Comparison of ENCODE assay signal across 8 mouse cellular contexts in the genomic region with DNA sequence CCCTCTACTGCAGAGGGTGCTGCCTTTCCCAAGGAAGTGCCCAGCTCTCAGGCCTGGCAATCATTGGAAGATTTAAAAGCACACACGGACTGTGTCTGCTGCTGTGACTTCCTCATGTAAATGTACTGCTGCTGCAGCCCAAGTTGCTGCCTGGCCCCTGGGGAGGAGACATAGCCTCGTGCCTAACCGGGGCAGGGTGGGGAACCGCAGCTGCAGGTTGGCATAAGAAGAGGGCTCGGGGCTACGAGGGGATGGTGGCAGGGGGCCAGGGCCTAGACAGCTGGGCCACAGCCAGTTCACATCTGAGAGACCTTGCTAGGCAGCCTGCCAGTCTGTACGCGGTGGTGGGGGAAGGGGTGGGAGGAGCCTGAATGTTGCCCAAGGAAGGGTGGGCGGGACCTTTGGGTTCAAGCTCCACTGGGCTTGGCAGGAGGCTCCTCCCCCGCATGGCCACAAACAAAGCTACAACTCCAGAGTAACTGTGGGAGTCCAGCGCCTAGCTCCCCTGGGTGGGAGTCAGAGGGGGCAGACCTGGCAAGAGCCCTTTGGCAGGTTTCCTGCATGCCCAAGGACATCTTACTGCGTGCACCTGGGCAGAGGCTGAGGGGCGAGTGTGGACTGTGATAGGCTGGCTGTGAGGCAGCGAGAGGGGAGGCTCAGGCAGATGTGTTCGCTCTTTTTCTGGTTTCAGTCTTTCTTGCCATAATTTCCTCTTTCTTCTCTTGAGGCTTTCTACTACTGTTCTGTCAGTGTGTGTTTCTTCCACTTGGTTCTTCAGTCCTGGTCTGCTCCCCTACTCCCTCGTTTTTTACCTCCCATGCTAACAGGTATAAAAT. TPM values are rescaled to one million over a fixed set of nuclear protein-coding genes. Genes with fewer than 3 reads are reported as not detected.
DNase-seq lines count a peak whose midpoint lies in the region; ATAC-seq and TF ChIP-seq lines count a peak whose summit lies in the region.

No protein-coding gene starts in this region.

- peaks cover 8% of the 10 kb centered on the region for H3K4me1 ChIP-seq in ES-Bruce4 (ENCODE audit: control insufficient read depth, insufficient read depth, low read length)
- H3K4me1 ChIP-seq in bone marrow, adult 2 months (ENCODE audit: control insufficient read depth, insufficient read depth, low read length), result peaks cover 24% of the 10 kb centered on the region
- H3K4me1 ChIP-seq in forebrain, embryonic 16.5 days (replicated peaks; ENCODE audit: control insufficient read depth, insufficient read depth, low read length), result peaks cover 59% of the 10 kb centered on the region
- peaks cover 28% of the 10 kb centered on the region for H3K4me1 ChIP-seq in hindbrain, embryonic 11.5 days (replicated peaks; ENCODE audit: control insufficient read depth, insufficient read depth, low read length)

- peak overlapping the region; percentile 31; the same call in 1 of the 2 replicates for H3K9ac ChIP-seq in ES-Bruce4 (ENCODE audit: low read depth, poor library complexity, severe bottlenecking)
- H3K9ac ChIP-seq in forebrain, embryonic 16.5 days (replicated peaks; ENCODE audit: low read depth, low read length), result no peak overlapping the region; the same call in 1 of the 2 replicates
- H3K9ac ChIP-seq in hindbrain, embryonic 11.5 days (ENCODE audit: low read depth, low read length), result peak overlapping the region; percentile 38; the same call in 1 of the 2 replicates

- ATAC-seq in forebrain, embryonic 16.5 days, result peak; percentile 85
- ATAC-seq in hindbrain, embryonic 11.5 days (ENCODE audit: low FRiP score), result peak; percentile 89
- peak; percentile 83 for ATAC-seq in megakaryocyte, adult 5-6 weeks (ENCODE audit: poor library complexity, severe bottlenecking)

- TF ChIP-seq CTCF in ES-Bruce4 (IDR thresholded peaks at IDR 0.05; ENCODE audit: low read depth, low read length), result no peak
- peak; percentile 26; the same call in 1 of the 2 replicates for TF ChIP-seq CTCF in bone marrow, adult 2 months (IDR thresholded peaks at IDR 0.05; ENCODE audit: control insufficient read depth, insufficient read depth, low read length)
- no peak for TF ChIP-seq CTCF in left cerebral cortex, adult 2 months (IDR thresholded peaks at IDR 0.05)

- peak; percentile 46; the same call in 1 of the 2 replicates for TF ChIP-seq EP300 in ES-Bruce4 (IDR thresholded peaks at IDR 0.05; ENCODE audit: insufficient read depth, low read depth, low read length)

- peak; percentile 88 for DNase-seq in hindbrain, embryonic 11.5 days (ENCODE audit: low spot score)
- peak; percentile 52 to 62 for DNase-seq in left cerebral cortex, adult 2 months (ENCODE audit: extremely low spot score in 1 of 2, low spot score in 2 of 2)
- DNase-seq in right cerebral cortex, adult 2 months (ENCODE audit: low spot score in 2 of 2), result peak; percentile 46 to 63
- peak; percentile 50 for DNase-seq in urinary bladder, postnatal 10 days (ENCODE audit: low spot score)

- WGBS in bone marrow, adult 2 months, result 1% methylated on average over 16 of the region's 16 CpGs
- WGBS in forebrain, embryonic 16.5 days, result 5% methylated on average over 15 of the region's 16 CpGs
- WGBS in hindbrain, embryonic 11.5 days, result 10% methylated on average over 16 of the region's 16 CpGs

- no peaks in the 10 kb centered on the region for H3K36me3 ChIP-seq in ES-Bruce4 (ENCODE audit: control insufficient read depth, insufficient read depth, low read length, poor library complexity, severe bottlenecking)
- H3K36me3 ChIP-seq in forebrain, embryonic 16.5 days (ENCODE audit: control insufficient read depth, insufficient read depth), result no peaks in the 10 kb centered on the region
- H3K36me3 ChIP-seq in hindbrain, embryonic 11.5 days (ENCODE audit: control insufficient read depth, insufficient read depth, low read length), result no peaks in the 10 kb centered on the region

- intact Hi-C loops in left cerebral cortex, adult 2 months (cut with DNase I), result no loop called here

- peak overlapping the region; percentile 65 for H3K4me3 ChIP-seq in ES-Bruce4 (ENCODE audit: low read depth, low read length)
- H3K4me3 ChIP-seq in bone marrow, adult 2 months (replicated peaks; ENCODE audit: control insufficient read depth, low read depth, low read length), result peak overlapping the region; percentile 64
- peak overlapping the region; percentile 12 for H3K4me3 ChIP-seq in forebrain, embryonic 16.5 days (replicated peaks; ENCODE audit: low read length)
- H3K4me3 ChIP-seq in hindbrain, embryonic 11.5 days (ENCODE audit: low read depth, low read length), result peak overlapping the region; percentile 8; the same call in 1 of the 2 replicates
- H3K4me3 ChIP-seq in left cerebral cortex, adult 2 months, result no peak overlapping the region

- no peaks in the 10 kb centered on the region for H3K9me3 ChIP-seq in ES-Bruce4 (replicated peaks; ENCODE audit: control insufficient read depth, insufficient read depth, low read length, poor library complexity, severe bottlenecking)
- no peaks in the 10 kb centered on the region for H3K9me3 ChIP-seq in forebrain, embryonic 16.5 days (ENCODE audit: control insufficient read depth, low read length)
- H3K9me3 ChIP-seq in hindbrain, embryonic 11.5 days (ENCODE audit: control insufficient read depth, low read length), result no peaks in the 10 kb centered on the region

- H3K27ac ChIP-seq in ES-Bruce4 (ENCODE audit: insufficient read depth, low read length), result peak overlapping the region; percentile 81
- peak overlapping the region; percentile 96 for H3K27ac ChIP-seq in bone marrow, adult 2 months (ENCODE audit: control insufficient read depth, insufficient read depth, low read depth, low read length, poor library complexity)
- H3K27ac ChIP-seq in forebrain, embryonic 16.5 days (ENCODE audit: low read length), result peak overlapping the region; percentile 88
- H3K27ac ChIP-seq in hindbrain, embryonic 11.5 days (ENCODE audit: low read depth, low read length), result peak overlapping the region; percentile 71
- H3K27ac ChIP-seq in left cerebral cortex, adult 2 months, result peak overlapping the region; percentile 48

- H3K4me2 ChIP-seq in forebrain, embryonic 16.5 days (ENCODE audit: low read length), result peak overlapping the region; percentile 44
- H3K4me2 ChIP-seq in hindbrain, embryonic 11.5 days (replicated peaks; ENCODE audit: low read depth, low read length), result peak overlapping the region; percentile 31

- no peaks in the 10 kb centered on the region for H3K27me3 ChIP-seq in ES-Bruce4 (ENCODE audit: control insufficient read depth, insufficient read depth, low read length, poor library complexity, severe bottlenecking)
- no peaks in the 10 kb centered on the region for H3K27me3 ChIP-seq in forebrain, embryonic 16.5 days (replicated peaks; ENCODE audit: control insufficient read depth, insufficient read depth, low read length)
- peaks cover 2% of the 10 kb centered on the region; the same call in 1 of the 2 replicates for H3K27me3 ChIP-seq in hindbrain, embryonic 11.5 days (ENCODE audit: control insufficient read depth, insufficient read depth, low read length)

- TF ChIP-seq POLR2A in ES-Bruce4 (IDR thresholded peaks at IDR 0.05; ENCODE audit: insufficient read depth, low read length), result no peak
- peak; percentile 53; the same call in 1 of the 2 replicates for TF ChIP-seq POLR2A in bone marrow, adult 2 months (IDR thresholded peaks at IDR 0.05; ENCODE audit: borderline replicate concordance, control insufficient read depth, low read depth, low read length)

RNA-seq across cellular contexts. Expression of a gene that starts 5.8 kb away (rescaled TPM):
- 27.1 and 29.0 TPM in 2 replicates for polyA plus RNA-seq in ES-Bruce4 (2011; ENCODE audit: insufficient read depth, insufficient read length, low read depth, missing spikeins)
- 33.7 and 51.6 TPM in 2 replicates for polyA plus RNA-seq in bone marrow, adult 2 months (2011; ENCODE audit: insufficient read depth, insufficient read length, low replicate concordance, missing spikeins)
- 20.6 and 26.6 TPM in 2 replicates for polyA plus RNA-seq in forebrain, embryonic 16.5 days (2015; fragmentation: Nextera tagmentation; extraction: Ambion mirVana)
- 10.5 and 15.6 TPM in 2 replicates for polyA plus RNA-seq in hindbrain, embryonic 11.5 days (2014; fragmentation: Nextera tagmentation; extraction: Ambion mirVana)
- 10 to 100 TPM; 19.4 to 20.6 TPM for total RNA-seq in left cerebral cortex, adult 2 months (2021)
- 10.1 and 13.7 TPM in 2 replicates for total RNA-seq in megakaryocyte, adult 5-6 weeks (2015)
- 10.5 and 11.1 TPM in 2 replicates for total RNA-seq in megakaryocyte, adult 5-6 weeks (2017)

RNA-seq across cellular contexts. Expression of a gene that starts 40.2 kb away (rescaled TPM):
- polyA plus RNA-seq in ES-Bruce4 (2011; ENCODE audit: insufficient read depth, insufficient read length, low read depth, missing spikeins), result 35.5 and 38.4 TPM in 2 replicates
- polyA plus RNA-seq in bone marrow, adult 2 months (2011; ENCODE audit: insufficient read depth, insufficient read length, low replicate concordance, missing spikeins), result 81.7 and 82.5 TPM in 2 replicates
- 26.5 and 26.7 TPM in 2 replicates for polyA plus RNA-seq in forebrain, embryonic 16.5 days (2015; fragmentation: Nextera tagmentation; extraction: Ambion mirVana)
- 58.9 and 61.7 TPM in 2 replicates for polyA plus RNA-seq in hindbrain, embryonic 11.5 days (2014; fragmentation: Nextera tagmentation; extraction: Ambion mirVana)
- total RNA-seq in left cerebral cortex, adult 2 months (2021), result 10 to 100 TPM; 21.7 to 22.4 TPM
- total RNA-seq in megakaryocyte, adult 5-6 weeks (2015), result 107 and 134 TPM in 2 replicates
- total RNA-seq in megakaryocyte, adult 5-6 weeks (2017), result 86.5 and 98.1 TPM in 2 replicates

RNA-seq across cellular contexts. Expression of a gene that starts 40.2 kb away (rescaled TPM):
- polyA plus RNA-seq in ES-Bruce4 (2011; ENCODE audit: insufficient read depth, insufficient read length, low read depth, missing spikeins), result 3.3 and 4.3 TPM in 2 replicates
- polyA plus RNA-seq in bone marrow, adult 2 months (2011; ENCODE audit: insufficient read depth, insufficient read length, low replicate concordance, missing spikeins), result 1.1 and 1.8 TPM in 2 replicates
- polyA plus RNA-seq in forebrain, embryonic 16.5 days (2015; fragmentation: Nextera tagmentation; extraction: Ambion mirVana), result 3.4 and 3.9 TPM in 2 replicates
- 5.0 and 5.6 TPM in 2 replicates for polyA plus RNA-seq in hindbrain, embryonic 11.5 days (2014; fragmentation: Nextera tagmentation; extraction: Ambion mirVana)
- 1 to 10 TPM; 6.1 to 7.5 TPM for total RNA-seq in left cerebral cortex, adult 2 months (2021)
- 5.2 and 5.4 TPM in 2 replicates for total RNA-seq in megakaryocyte, adult 5-6 weeks (2015)
- total RNA-seq in megakaryocyte, adult 5-6 weeks (2017), result 1.9 and 2.7 TPM in 2 replicates

RNA-seq across cellular contexts. Expression of a gene that starts 53.7 kb away (rescaled TPM):
- polyA plus RNA-seq in ES-Bruce4 (2011; ENCODE audit: insufficient read depth, insufficient read length, low read depth, missing spikeins), result 0.84 and 1.2 TPM in 2 replicates
- polyA plus RNA-seq in bone marrow, adult 2 months (2011; ENCODE audit: insufficient read depth, insufficient read length, low replicate concordance, missing spikeins), result not detected in 2 replicates
- 1.0 and 1.2 TPM in 2 replicates for polyA plus RNA-seq in forebrain, embryonic 16.5 days (2015; fragmentation: Nextera tagmentation; extraction: Ambion mirVana)
- polyA plus RNA-seq in hindbrain, embryonic 11.5 days (2014; fragmentation: Nextera tagmentation; extraction: Ambion mirVana), result 1.1 and 1.4 TPM in 2 replicates
- 1 to 10 TPM; 2.0 to 2.8 TPM for total RNA-seq in left cerebral cortex, adult 2 months (2021)
- 0.07 TPM in 1 of 2 replicates, not detected in the other for total RNA-seq in megakaryocyte, adult 5-6 weeks (2015)
- total RNA-seq in megakaryocyte, adult 5-6 weeks (2017), result 0.12 TPM in 1 of 2 replicates, not detected in the other
